Mouse (Mus musculus) testis, adult 2 months (tissue): ENCODE data around the gene Padi2.

Experiments used
- CTCF ChIP-seq: fragments of 200-500 bp; IDR thresholded peaks from 2 replicates; pipeline ENCODE4 v1.5.1; 2012; ENCODE audit warnings: low read depth, mild to moderate bottlenecking, inconsistent platforms, low read length, moderate library complexity; ENCODE audit not compliant: control insufficient read depth, insufficient read depth, insufficient replicate concordance
- POLR2A ChIP-seq: fragments of 200-500 bp; IDR thresholded peaks from 2 replicates; pipeline ENCODE4 v1.6.1; 2012; ENCODE audit warnings: low read depth, mild to moderate bottlenecking, inconsistent platforms, low read length, moderate library complexity; ENCODE audit not compliant: control insufficient read depth

GRCm38 (mm10) chr4:140879116-140879515 is 27.0 kb upstream of the Padi2 start:
- TF ChIP-seq CTCF: no peak
- no peak for TF ChIP-seq POLR2A
